Mouse (Mus musculus) lung, adult 2 months (tissue): ENCODE measurements around the gene B4galt2.
A peak's percentile ranks its signal among the peaks of the same experiment; 100 is the strongest.

Experiments used
- CTCF ChIP-seq: fragments of 200-500 bp; IDR thresholded peaks from 2 replicates; pipeline ENCODE4 v1.5.1; 2011; ENCODE audit warnings: mild to moderate bottlenecking, low read length, control low read depth; ENCODE audit not compliant: insufficient read depth
- POLR2A ChIP-seq: fragments of 200-500 bp; IDR thresholded peaks from 2 replicates; pipeline ENCODE4 v1.6.1; 2011; ENCODE audit warnings: low read depth, mild to moderate bottlenecking, control low read depth, low read length, borderline replicate concordance; ENCODE audit errors: extremely low read depth

DNA sequence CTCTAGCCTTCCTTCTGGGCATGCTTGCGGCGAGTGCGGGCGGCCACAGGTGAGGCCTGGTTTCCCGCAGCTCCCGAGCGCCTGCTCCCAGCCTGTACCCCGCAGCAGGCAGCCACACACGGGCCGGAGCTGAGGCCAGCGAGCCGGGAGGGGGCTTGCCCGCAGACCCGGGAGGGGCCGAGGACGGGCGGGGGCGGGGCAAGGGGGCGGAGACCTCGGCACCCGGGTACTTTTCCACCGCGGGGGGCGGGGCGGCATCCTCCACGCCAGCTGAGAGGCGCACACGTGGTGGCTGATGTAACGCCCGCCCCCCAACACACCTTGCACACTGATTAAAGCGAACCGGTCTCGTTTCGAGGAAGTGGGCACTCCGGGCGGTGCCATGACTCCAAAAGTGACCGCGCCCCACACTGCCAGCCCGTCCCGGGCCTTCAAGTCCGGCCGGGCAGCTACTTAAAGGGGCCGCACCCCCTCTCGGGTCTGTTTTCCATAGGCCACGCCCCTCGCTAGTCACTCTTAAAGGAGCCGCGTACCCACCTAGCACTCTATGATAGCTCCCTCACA lies 47.0 kb downstream of the B4galt2 start:
- TF ChIP-seq CTCF: no peak
- TF ChIP-seq POLR2A: 0 out of 2 replicates have a peak, but pooled peaks have one; percentile 6
